Mouse (Mus musculus) heart, embryonic 10.5 days (tissue): Measurements from ENCODE around the gene 4930522H14Rik. TPM values are rescaled to one million over a fixed set of nuclear protein-coding genes. Genes with fewer than 3 reads are reported as not detected.

ENCODE experiments used
- DNase-seq: peaks from one replicate; pipeline ENCODE4 v3.0.0-alpha.2; 2017; ENCODE audit warnings: low spot score
- H3K27ac ChIP-seq: fragments of 300-500 bp; sonication (generic); 2 replicates; pipeline ENCODE4 v1.5.1; 2016; ENCODE audit warnings: mild to moderate bottlenecking
- H3K27me3 ChIP-seq: fragments of 300-500 bp; sonication (generic); 2 replicates; pipeline ENCODE4 v1.6.1; 2016; ENCODE audit warnings: mild to moderate bottlenecking; ENCODE audit not compliant: poor library complexity, insufficient read depth, severe bottlenecking
- H3K36me3 ChIP-seq: fragments of 300-500 bp; sonication (generic); 2 replicates; pipeline ENCODE4 v1.6.1; 2016; ENCODE audit warnings: mild to moderate bottlenecking, moderate library complexity
- H3K4me1 ChIP-seq: fragments of 300-500 bp; sonication (generic); 2 replicates; pipeline ENCODE4 v1.6.1; 2016; ENCODE audit warnings: mild to moderate bottlenecking
- H3K4me3 ChIP-seq: fragments of 300-500 bp; sonication (generic); 2 replicates; pipeline ENCODE4 v1.5.1; 2016; ENCODE audit warnings: mild to moderate bottlenecking, moderate library complexity
- H3K9me3 ChIP-seq: fragments of 300-500 bp; sonication (generic); 2 replicates; pipeline ENCODE4 v1.6.1; 2016; ENCODE audit warnings: mild to moderate bottlenecking, moderate library complexity
- WGBS: fragments of 180-500 bp; shearing (Covaris S2); methylation state at CpG from one replicate; pipeline ENCODE4 v1.1.7; 2016; 5-methylcytosine and 5-hydroxymethylcytosine counted together
- polyA plus RNA-seq: library from polyadenylated mRNA; unstranded; fragments of >200 nt; fragmentation: Nextera tagmentation; extraction: Ambion mirVana; gene quantifications from 2 replicates; pipeline ENCODE4 v1.2.1, GENCODE M21; 2016

Gene 4930522H14Rik
- polyA plus RNA-seq, 1 experiment from 2014 or later, result not detected

DNA sequence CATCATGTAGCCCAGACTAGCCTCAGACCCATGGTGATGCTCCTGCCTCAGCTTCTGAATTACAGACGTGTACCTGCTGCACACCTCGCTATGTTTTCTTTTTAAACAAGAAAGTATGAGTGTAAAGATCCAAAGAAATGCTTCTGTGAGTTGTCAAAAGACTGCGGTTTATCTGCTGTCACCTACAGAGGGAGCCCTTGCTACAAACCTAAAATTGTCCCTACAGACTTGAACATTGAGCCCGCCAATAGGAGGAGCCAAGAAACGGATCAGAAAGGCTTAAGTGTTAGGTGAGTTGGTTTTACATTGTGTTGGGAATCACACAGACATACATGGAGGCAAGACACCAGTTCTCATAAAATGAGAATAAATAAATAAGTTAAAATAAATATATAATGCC, 26.2 kb downstream of the 4930522H14Rik start:
- DNase-seq, result no peak
- WGBS, result 10% methylated on average over 5 of the region's 5 CpGs
- H3K9me3 ChIP-seq, result no peaks in the 10 kb centered on the region

DNA sequence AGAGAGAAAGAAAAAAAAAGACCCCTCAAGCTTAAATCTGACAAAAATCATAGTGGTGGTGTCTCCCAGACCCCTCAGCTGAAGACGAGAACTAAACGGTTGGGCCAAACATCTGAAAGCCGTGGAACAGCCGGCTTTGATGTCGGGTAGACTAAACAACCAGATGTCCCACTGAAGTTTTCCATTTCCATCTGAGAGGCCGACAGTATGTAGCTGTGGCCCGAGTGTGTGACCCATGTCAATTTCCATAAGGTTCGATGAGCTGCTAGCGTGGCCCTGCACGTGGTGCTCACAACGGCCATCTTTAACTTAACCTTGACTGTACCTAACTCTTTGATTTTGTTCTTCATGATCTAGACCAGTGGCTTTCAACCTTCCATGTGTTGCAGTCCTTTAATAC, 32.6 kb downstream of the 4930522H14Rik start:
- H3K36me3 ChIP-seq, result no peaks in the 10 kb centered on the region
- no peak overlapping the region for H3K27ac ChIP-seq
- no peaks in the 10 kb centered on the region for H3K4me1 ChIP-seq
- H3K4me3 ChIP-seq, result no peak overlapping the region
- DNase-seq, result no peak
- H3K9me3 ChIP-seq, result no peaks in the 10 kb centered on the region
- H3K27me3 ChIP-seq, result no peaks in the 10 kb centered on the region
- 68% methylated on average over 11 of the region's 11 CpGs for WGBS

More for the DNA sequence above, 26.2 kb downstream of the 4930522H14Rik start:
- Histone ChIP-seq H3K4me3 (no peak overlapping the region), H3K27me3 (no peaks in the 10 kb centered on the region), H3K27ac (no peak overlapping the region), H3K36me3 (no peaks in the 10 kb centered on the region), H3K4me1 (no peaks in the 10 kb centered on the region)

DNA sequence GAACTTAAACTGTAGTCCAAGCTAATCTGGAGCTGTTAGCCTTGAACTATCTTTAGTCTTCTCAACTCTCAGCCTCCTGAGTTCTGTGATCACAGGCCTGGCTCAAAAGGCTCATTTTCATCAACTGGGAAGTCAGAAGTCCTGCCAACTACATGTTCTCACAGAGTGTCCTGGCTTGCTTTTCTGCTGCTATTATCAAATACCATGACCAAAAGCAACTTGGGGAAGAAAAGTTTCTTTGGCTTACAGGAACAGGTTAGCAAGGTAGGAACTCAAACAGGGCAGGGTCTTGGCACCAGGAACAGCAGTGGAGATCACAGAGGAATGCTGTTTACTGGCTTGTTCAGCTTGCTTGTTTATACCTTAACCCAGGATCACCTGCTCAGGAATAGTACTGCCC, 37.5 kb downstream of the 4930522H14Rik start:
- Histone ChIP-seq H3K4me1 (no peaks in the 10 kb centered on the region), H3K9me3 (no peaks in the 10 kb centered on the region), H3K36me3 (no peaks in the 10 kb centered on the region), H3K27ac (no peak overlapping the region), H3K4me3 (no peak overlapping the region), H3K27me3 (no peaks in the 10 kb centered on the region)
- DNase-seq, result no peak

DNA sequence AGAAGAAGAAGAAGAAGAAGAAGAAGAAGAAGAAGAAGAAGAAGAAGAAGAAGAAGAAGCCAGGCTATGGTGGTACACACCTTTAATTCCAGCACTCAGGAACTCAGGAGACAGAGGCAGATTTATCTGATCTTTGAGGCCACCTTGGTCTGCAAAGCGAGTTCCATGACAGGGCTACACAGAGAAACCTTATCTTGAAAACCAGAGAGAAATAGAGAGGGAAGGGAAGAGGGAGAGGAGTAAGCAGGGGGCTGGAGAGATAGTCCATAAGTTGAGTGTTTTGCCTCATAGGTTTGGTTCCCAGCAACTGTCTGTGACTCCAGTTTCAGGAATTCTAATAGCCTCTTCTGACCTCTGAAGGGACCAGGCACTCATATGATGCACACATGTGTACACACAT, 42.3 kb downstream of the 4930522H14Rik start:
- no peak overlapping the region for H3K4me3 ChIP-seq
- H3K27ac ChIP-seq, result no peak overlapping the region
- DNase-seq, result no peak
- H3K27me3 ChIP-seq, result no peaks in the 10 kb centered on the region
- no peaks in the 10 kb centered on the region for H3K4me1 ChIP-seq
- H3K9me3 ChIP-seq, result no peaks in the 10 kb centered on the region
- H3K36me3 ChIP-seq, result no peaks in the 10 kb centered on the region
- WGBS, result 44% methylated on average over 1 of the region's 1 CpGs

DNA sequence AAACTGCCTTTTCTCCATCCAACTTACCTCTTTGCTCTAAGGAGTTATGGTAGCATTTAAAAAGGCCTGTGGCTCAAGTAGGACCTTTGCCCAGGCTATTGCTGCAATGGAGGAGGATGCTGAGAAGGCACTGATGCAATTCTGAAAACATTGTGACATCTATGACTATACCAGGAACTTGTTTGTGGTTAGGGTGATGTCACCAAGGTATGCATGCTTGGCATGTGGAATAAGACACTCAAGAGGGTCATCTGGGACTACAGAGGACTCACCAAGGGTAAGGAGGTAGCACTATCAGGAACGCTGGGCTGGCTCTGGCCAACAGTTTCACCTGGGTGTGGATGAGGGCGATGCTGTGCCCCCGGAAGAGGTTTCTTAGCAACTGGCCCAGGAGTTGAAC, 46.5 kb downstream of the 4930522H14Rik start, which contains the start of gene Rnf11:
Gene Rnf11 (minus strand): TSS at position 108 of the 400 bp plus-strand sequence.
- no peak for DNase-seq
- WGBS, result 76% methylated on average over 3 of the region's 3 CpGs

DNA sequence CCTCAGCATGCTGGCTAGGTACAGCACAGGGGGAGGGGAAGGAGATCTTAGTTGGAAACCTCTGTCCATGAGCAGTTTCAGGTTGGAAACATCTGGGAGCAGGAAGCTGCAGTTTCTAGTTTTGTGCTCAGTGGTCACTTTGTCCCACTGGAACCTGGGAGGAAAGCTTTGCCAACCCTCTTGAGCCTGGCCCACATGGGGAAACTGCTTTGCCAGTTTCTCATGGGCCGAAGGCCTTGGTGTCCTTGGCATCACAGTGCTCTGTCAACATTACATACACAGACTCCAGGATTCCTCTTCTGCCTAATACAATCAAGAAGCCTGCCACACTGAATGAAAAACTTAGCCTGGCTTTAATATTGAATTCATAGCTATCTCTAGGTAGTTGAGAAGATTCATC, 48.4 kb downstream of the 4930522H14Rik start:
- WGBS, result 91% methylated on average over 1 of the region's 1 CpGs
- no peaks in the 10 kb centered on the region for H3K36me3 ChIP-seq
- DNase-seq, result no peak
- no peaks in the 10 kb centered on the region for H3K9me3 ChIP-seq
- H3K27me3 ChIP-seq, result no peaks in the 10 kb centered on the region
- no peaks in the 10 kb centered on the region for H3K4me1 ChIP-seq
- H3K4me3 ChIP-seq, result no peak overlapping the region
- no peak overlapping the region for H3K27ac ChIP-seq

More for the DNA sequence above, 46.5 kb downstream of the 4930522H14Rik start, which contains the start of gene Rnf11:
- H3K4me3 ChIP-seq, result no peak within 1 kb of the TSS
- H3K27me3 ChIP-seq, result no peaks in the 10 kb centered on the region
- no peaks in the 10 kb centered on the region for H3K4me1 ChIP-seq
- no peak within 1 kb of the TSS for H3K27ac ChIP-seq
- H3K36me3 ChIP-seq, result no peaks in the 10 kb centered on the region
- H3K9me3 ChIP-seq, result no peaks in the 10 kb centered on the region

DNA sequence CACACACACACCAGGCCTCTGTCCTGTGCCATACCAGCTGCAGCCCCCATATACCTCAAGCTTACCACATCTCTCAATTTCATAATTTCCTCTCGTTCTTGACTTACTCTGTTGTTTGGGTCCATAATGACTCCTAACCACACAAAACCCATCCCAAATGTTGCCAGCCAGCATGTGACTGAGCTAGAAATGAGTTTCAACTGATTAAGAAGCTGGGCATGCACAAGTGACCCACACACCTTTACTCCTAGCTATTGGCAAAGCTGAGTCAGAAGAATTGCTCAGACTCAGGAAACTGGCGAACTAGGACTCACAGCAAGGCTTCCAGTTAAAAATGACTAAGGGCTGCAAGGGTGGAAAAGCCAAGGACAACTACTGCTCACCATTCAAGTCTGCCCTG, 49.7 kb downstream of the 4930522H14Rik start:
- no peaks in the 10 kb centered on the region for H3K9me3 ChIP-seq
- 79% methylated on average over 2 of the region's 2 CpGs for WGBS
- H3K27me3 ChIP-seq, result no peaks in the 10 kb centered on the region
- H3K36me3 ChIP-seq, result no peaks in the 10 kb centered on the region
- H3K4me3 ChIP-seq, result no peak overlapping the region
- no peak overlapping the region for H3K27ac ChIP-seq
- no peak for DNase-seq
- H3K4me1 ChIP-seq, result no peaks in the 10 kb centered on the region

DNA sequence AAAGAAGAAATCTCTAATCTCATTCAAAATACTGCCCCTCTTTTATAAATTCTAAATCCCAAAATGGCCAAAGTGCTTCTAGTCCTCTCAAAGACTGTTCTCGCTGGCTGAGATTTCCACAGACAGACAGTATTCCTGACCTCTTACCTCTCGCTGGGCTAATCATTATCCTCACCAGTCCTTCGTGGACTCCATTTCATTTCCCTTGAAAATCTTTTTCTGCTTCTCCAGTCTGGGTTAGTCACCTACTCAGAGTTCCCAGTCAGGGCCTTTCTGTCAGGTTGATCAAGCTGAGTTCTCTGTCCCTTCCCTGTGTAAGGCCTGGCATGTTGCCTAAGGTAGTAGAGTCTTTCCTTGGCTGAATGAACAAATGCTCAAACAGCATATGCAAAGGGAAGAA, 53.6 kb downstream of the 4930522H14Rik start:
- no peaks in the 10 kb centered on the region for H3K27me3 ChIP-seq
- 94% methylated on average over 3 of the region's 3 CpGs for WGBS
- peaks cover 6% of the 10 kb centered on the region; the same call in 1 of the 2 replicates for H3K36me3 ChIP-seq
- peaks cover 5% of the 10 kb centered on the region for H3K4me1 ChIP-seq
- H3K4me3 ChIP-seq, result no peak overlapping the region
- H3K9me3 ChIP-seq, result no peaks in the 10 kb centered on the region
- no peak overlapping the region for H3K27ac ChIP-seq
- no peak for DNase-seq

DNA sequence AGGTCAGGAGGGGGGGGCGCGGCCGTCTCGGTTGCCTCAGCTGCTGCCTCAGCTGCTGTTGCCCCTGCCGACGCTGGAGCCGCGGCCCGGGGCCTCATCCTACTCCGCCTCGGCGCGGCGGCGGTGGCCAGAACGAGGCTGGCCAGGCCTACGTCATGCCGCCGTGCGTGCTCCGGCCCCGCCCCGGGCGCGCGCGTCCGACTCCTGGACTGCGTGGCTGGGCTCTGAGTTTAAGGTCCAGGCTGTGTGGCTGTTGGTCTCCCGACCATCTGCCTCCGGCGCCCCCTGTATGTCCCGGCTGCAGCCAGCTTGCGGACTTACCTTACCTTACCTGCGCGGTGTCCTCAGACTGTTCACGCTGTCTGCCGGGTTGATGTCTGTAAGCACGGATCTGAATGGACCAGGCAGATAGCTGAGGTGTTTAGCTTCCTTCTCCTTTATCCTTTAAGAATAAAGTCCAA, 54.5 kb downstream of the 4930522H14Rik start:
- H3K4me3 ChIP-seq, result peak overlapping the region; percentile 83
- peak overlapping the region; percentile 96 for H3K27ac ChIP-seq
- peaks cover 9% of the 10 kb centered on the region; the same call in 1 of the 2 replicates for H3K36me3 ChIP-seq
- no peaks in the 10 kb centered on the region for H3K9me3 ChIP-seq
- under 1% methylated on average over 39 of the region's 39 CpGs for whole genome bisulfite sequencing
- peak; percentile 95 for DNase-seq
- peaks cover 5% of the 10 kb centered on the region for H3K4me1 ChIP-seq
- H3K27me3 ChIP-seq, result no peaks in the 10 kb centered on the region

DNA sequence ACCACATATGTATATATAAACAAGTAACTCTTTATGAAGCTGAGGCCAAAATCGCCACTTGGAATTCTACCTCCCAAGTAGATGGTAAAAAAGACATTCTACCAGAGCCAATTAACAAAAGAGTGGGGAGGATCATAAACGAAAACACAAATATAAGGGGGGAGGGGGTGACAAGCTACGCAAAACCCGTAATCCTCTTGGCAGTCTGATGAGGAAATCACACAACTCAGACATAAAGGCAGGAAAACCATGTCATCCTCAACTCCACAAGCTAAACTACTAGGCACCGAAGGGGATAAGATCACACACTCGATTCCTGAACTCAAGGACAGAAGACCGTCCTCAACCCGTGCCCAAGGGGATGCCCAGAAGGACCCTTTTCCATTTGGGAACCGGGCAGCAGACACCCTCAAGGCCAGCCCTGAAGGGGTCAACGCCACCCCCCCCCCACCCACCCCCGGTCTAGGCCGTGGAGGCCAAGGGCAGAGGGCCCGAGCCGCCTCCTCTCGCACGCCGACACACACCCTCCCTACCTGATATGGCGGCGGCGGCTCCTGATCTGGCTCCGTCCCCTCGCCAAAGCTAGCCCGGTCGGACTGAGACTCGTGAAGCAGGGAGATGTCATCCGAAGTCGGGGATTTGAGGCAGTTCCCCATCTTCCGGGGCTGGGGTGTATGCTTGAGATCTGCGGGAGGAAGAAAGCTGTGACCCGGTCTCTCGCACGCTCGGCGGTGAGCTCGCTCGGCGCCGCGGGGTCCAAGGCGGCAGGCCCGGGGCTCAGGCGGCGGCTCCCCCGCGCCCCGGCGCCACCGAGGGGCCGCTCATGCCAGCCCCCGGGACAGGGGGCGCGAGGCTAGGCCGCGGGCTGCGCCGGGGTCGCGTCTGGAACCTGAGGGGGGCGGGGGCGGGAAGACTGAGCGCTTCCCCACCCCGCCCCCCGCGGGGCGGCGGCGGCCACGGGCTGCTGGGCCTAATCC, 55.2 kb downstream of the 4930522H14Rik start:
- peak; percentile 88 for DNase-seq
- Histone ChIP-seq H3K9me3 (no peaks in the 10 kb centered on the region), H3K27me3 (no peaks in the 10 kb centered on the region), H3K4me3 (peak overlapping the region; percentile 83), H3K36me3 (peaks cover 9% of the 10 kb centered on the region; the same call in 1 of the 2 replicates), H3K27ac (peak overlapping the region; percentile 96), H3K4me1 (peaks cover 5% of the 10 kb centered on the region)
- under 1% methylated on average over 63 of the region's 68 CpGs for WGBS

DNA sequence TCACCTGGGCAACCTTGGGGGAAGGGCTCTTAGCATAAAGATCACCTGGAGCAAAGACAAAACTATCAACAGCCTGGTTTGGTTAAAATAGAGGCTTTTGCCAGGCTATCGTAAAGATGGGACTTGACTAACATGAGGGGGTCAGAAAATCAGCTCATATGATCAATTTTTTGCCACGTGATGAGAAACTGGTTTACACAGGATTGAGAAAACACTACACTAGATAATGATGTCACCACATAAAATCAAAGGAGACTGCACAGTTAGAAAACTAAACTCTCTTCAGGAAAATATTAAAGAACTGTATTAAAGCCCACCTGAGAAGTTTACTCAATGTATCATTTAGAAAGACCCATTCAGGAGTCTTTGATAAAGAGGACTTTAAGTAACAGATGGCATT, 56.0 kb downstream of the 4930522H14Rik start:
- peaks cover 9% of the 10 kb centered on the region; the same call in 1 of the 2 replicates for H3K36me3 ChIP-seq
- H3K9me3 ChIP-seq, result no peaks in the 10 kb centered on the region
- no peaks in the 10 kb centered on the region for H3K27me3 ChIP-seq
- H3K4me1 ChIP-seq, result peaks cover 5% of the 10 kb centered on the region
- peak overlapping the region; percentile 96; the same call in 1 of the 2 replicates for H3K27ac ChIP-seq
- peak overlapping the region; percentile 83 for H3K4me3 ChIP-seq
- WGBS, result 57% methylated on average over 2 of the region's 2 CpGs
- DNase-seq, result no peak

DNA sequence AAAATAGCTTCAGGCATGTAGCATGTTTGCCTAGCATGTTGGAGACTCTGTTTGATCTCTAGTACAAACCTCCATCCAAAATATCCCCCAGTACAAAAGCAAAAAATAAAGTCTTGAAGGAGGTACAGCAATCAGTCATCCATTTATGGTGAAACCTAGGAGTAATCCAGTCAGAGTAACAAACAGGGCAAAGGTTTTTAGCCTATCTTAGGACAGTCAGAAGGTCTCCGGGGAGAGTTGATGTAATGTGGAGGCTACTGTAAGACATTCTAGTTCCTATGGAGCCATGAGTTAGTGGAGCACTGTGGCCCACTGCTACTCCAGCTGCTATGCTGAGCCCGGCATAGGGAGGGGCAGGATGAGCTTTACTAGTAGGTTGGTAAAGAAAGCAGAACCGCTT, 58.5 kb downstream of the 4930522H14Rik start:
- no peak for DNase-seq
- peaks cover 9% of the 10 kb centered on the region; the same call in 1 of the 2 replicates for H3K36me3 ChIP-seq
- H3K27me3 ChIP-seq, result no peaks in the 10 kb centered on the region
- peaks cover 5% of the 10 kb centered on the region for H3K4me1 ChIP-seq
- H3K9me3 ChIP-seq, result no peaks in the 10 kb centered on the region
- WGBS, result 87% methylated on average over 3 of the region's 3 CpGs
- no peak overlapping the region for H3K4me3 ChIP-seq
- H3K27ac ChIP-seq, result no peak overlapping the region

DNA sequence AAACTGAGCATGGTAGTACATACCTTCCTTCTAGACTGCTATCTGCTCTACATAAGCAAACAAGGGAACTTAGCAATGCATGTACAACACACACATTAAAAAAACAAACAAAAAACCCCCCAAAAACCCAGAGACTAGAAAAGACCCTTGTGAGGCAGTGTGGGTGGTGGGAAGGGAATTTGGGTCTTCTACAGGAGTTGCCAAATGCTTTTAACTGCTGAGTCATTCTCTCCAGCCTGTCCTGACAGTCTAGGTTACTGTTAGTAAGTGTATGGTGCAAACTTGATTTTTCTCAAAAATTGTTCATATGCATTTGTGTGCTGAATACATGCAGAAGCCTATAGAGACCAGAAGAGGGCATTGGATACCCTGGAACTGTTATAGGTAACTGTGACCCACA, 59.5 kb downstream of the 4930522H14Rik start:
- Histone ChIP-seq H3K4me3 (no peak overlapping the region), H3K27ac (no peak overlapping the region), H3K27me3 (no peaks in the 10 kb centered on the region), H3K9me3 (no peaks in the 10 kb centered on the region), H3K36me3 (peaks cover 9% of the 10 kb centered on the region; the same call in 1 of the 2 replicates), H3K4me1 (peaks cover 5% of the 10 kb centered on the region)
- DNase-seq, result no peak
